Mouse (Mus musculus) left cerebral cortex, postnatal 10 days (tissue): ENCODE results near the gene Tead1. TPM values are rescaled to one million over a fixed set of nuclear protein-coding genes. Genes with fewer than 3 reads are reported as not detected.

Source experiments
- DNase-seq, 2 experiments: peaks; one replicate each; pipeline ENCODE4 v3.0.0; 2021 to 2022; ENCODE audit warnings: low spot score in 2 of 2, mixed read lengths in 1 of 2; ENCODE audit errors: extremely low spot score in 1 of 2
- intact Hi-C: fragments of 180-260 bp; cut with DNase I; formaldehyde crosslinking; loops from one replicate; pipeline ENCODE4 v1.15.1; 2025
- total RNA-seq, 2 experiments: library from RNA; stranded (reverse); gene quantifications; 2 replicates each; pipeline ENCODE4 v1.2.3; 2021

Tead1 gene
- total RNA-seq, 2 experiments from 2014 or later: 14.8 to 15.3 TPM

DNA sequence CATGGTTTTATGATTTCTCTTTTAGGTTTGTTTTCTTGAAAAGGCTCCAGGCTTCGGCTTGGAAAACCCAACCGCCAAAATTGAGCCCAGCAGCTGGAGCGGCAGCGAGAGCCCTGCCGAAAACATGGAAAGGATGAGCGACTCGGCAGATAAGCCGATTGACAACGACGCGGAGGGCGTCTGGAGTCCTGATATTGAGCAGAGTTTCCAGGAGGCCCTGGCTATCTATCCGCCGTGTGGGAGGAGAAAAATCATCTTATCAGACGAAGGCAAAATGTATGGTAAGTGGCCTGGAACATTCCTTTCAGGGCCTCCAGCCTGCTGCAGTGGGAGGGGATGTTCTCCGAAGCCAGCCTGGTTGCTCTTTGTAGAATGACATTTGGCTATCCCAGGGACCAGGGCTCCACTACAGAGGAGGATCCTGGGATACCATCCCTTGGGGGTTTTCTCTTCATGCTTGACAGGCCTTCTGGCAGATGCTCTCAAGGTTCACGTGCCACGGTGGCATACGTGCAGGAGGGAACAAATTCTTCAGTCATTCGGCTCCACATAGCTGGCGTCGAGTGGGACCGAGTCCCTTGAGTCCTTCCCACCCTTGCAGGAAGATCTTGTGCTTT lies 80.3 kb downstream of the Tead1 start:
- intact Hi-C loops: no loop called here
- no peak for DNase-seq

- intact Hi-C loops: no loop called here
- no peak for DNase-seq
Measured at GRCm38 (mm10) chr7:112760293-112760692, 81.2 kb downstream of the Tead1 start.

DNA sequence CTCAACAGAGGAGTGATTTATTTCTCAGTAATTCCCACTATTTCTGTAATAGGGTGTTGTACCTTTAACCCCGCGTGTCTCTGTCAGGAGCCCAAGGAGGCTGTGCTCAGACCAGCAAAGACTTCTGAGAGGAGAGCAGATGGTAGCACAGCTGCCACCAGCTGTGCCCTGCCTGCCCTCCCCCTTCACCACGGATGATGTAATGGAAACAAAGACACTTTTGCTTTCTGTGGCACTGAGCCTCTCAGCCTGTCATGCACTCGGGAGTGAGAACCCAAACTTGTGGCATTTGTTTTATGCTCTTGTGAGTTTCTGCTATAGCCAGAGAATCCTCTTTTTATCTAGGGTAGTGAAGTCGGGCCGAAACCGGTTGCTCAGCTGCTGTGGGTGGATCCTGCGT lies 81.7 kb downstream of the Tead1 start:
- DNase-seq: peak in 1 of 2 experiments; percentile 42
- intact Hi-C loops: no loop called here

- no peak for DNase-seq
- intact Hi-C loops: no loop called here
Measured at GRCm38 (mm10) chr7:112762870-112763269, 83.8 kb downstream of the Tead1 start.

DNA sequence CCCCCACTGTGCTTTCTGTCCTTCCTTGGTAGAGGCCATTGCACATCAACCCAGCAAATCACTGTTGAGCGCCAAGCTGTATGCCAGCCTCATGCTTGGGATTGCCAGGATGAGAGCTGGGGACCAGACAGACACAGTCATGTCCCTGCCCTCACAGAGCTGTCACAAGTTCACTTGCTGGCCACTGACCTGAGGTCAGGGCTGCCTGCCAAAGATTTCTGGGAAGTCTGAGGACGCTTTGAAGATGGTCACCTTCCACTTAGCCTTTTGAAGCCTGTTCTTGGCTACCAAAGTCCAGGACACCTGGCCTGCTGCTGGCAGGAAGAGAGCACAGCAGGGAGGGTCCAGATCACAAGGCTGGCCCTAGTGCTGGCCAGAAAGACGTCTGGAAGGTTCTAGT lies 84.4 kb downstream of the Tead1 start:
- intact Hi-C loops: no loop called here

DNA sequence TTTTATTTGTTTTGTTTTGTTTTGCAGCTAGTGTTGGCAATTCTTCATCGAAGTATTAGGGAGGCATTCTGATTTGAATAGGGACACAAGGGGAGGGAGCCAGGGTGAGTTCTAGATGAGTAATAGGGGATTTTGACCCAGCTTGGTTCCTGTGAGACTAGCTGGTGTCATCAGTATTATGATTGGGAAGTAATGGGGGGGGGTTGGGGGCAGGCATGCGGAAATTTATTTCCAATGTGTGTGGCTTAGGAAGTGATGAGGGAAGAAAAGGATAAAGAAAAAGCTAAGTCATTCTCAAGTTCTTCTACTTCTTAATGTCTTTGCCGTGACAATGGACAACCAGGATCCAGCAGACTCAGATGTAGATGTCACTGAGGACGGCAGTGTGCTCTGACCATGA lies 85.8 kb downstream of the Tead1 start:
- intact Hi-C loops: no loop called here
- no peak for DNase-seq

More for the DNA sequence above, 84.4 kb downstream of the Tead1 start:
- peak in 1 of 2 experiments; percentile 89 for DNase-seq

- intact Hi-C loops: no loop called here
- no peak for DNase-seq
Measured at GRCm38 (mm10) chr7:112769866-112770265, 90.7 kb downstream of the Tead1 start.

DNA sequence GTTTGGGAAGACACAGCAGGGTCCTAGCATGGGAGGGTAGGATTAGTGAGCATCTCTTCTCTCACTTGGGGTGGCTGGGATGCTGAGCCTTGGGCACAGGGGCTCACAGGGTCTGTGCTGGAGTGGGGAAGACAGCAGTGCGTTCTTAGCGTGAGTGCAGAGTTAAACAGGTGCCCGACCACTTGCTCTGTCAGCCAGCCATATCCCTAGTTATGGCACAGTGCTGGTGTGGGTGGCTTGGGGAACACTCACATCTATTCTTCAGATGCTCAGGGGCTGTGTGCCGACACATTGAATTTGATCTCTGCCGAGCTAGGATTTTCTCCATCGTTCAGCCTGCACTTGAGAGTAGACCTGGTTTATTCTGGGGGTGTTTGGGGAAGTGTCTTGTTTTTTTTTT lies 92.3 kb downstream of the Tead1 start:
- intact Hi-C loops: no loop called here
- DNase-seq: no peak

DNA sequence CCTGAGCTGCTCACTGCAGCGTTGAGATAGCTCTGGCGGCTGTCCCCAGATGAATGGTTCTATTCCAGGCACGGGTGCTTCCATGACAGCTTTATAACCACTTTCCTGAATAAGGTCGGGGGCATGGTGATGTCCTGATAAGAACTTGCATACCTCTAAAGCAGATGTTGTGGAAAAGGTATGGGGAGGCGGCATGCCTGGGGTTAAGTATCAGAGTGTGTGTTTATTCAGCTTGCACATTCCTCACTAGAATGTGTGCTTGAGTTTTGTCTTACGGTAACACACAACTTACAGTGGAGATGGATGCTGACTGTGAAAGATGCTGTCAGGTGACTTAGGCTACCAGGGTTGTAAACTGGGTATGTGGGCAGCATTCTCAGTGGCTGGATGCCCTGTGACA lies 93.7 kb downstream of the Tead1 start:
- intact Hi-C loops: no loop called here
- DNase-seq: no peak

DNA sequence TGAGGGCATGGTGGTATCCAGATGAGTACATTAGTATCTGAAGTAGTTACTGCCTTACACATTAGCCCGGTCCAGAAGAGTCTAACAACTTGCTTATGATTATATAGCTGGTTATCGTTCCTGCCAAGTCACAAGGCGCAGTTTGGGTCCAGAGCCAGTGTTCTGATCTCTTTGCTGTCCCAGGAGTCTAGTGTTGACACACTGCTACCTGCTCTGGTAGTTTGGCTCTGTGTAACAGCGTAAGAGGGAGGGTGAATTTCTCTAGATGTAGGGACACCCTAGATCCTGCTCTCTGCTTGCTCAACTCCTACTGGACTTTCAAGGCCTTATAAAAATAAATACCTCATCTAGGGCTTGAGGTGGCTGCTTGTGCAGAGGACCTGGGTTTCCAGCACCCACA lies 94.5 kb downstream of the Tead1 start:
- no peak for DNase-seq
- intact Hi-C loops: no loop called here

DNA sequence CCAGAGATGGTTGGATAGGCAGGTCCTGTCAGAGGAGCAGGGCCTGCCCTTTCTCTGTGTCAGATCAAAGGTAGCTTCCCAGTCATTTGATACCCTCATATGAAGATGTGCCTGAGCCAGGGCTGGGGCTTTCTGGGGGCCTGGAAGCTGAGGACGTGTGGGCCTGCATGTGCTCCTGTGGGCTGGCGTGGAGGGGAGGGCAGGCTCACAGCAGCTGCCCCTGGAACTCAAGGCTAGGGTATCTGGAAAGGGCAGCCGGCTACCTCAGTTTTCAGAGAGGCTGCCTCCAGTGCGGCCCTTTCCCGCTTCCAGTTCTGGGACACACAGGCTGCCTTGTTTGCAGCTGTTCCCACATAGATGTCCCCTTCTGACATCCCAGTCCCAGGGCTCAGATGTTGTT lies 96.7 kb downstream of the Tead1 start:
- intact Hi-C loops: no loop called here
- DNase-seq: no peak

DNA sequence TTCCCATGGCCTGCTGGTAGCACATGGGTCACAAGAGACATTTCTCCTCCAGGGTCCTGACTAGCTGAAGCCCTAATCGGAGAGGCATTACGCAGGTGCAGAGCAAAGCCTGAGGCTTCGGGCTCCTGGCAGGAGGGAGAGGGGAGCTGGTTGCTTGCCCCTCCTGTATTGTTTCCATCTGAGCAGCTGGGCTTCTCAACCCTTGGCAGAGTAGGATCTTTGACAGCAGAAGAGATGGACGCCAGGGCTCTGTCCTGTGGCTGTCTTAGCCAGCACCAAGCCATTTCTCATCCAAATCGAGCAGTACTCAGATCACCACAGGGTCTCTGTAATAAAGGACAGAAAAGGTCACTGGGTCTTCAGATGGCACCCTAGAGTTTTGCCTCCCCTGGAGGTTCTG lies 97.6 kb downstream of the Tead1 start:
- no peak for DNase-seq
- intact Hi-C loops: no loop called here

DNA sequence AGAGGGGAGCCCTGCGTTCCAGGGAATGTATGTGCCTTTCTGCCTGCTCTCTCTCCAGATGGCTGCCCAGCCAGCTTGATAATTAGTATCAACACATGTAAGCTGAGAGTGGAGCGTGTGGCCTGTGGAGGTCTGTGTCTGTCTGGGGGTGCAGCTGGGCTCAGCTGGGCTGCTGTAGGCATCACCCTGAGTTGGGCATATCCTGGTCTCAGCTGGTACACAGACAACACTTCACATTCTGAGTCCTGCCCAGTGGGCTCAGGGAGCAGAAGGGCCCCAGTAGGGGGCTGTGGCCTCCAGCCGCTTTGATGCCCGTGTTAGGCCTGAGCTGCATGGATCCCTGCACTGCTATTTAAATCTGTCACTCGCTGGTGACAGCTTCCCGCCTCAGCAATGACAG lies 100.5 kb downstream of the Tead1 start:
- DNase-seq: no peak

DNA sequence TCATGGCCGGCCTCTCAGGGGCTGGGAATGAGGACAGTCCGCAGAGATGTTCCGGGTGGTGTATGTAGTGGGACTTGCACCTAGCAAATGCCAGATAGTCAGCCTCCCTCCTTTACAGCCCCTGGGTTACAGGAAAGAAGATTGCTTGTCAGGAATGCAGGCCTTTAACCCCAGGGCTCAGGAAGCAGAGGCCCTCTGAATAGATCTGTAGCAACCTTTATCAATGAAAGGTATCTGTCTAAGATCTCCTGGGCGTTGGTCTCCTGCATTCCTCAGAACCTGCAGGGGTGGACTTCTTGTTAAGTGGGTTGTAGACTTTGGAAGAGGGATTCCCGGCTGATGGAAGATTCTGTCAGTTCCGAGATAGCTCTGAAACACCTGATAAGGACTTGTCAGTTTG lies 101.8 kb downstream of the Tead1 start:
- intact Hi-C loops: no loop called here
- DNase-seq: no peak

More for the DNA sequence above, 100.5 kb downstream of the Tead1 start:
- intact Hi-C loops: no loop called here

DNA sequence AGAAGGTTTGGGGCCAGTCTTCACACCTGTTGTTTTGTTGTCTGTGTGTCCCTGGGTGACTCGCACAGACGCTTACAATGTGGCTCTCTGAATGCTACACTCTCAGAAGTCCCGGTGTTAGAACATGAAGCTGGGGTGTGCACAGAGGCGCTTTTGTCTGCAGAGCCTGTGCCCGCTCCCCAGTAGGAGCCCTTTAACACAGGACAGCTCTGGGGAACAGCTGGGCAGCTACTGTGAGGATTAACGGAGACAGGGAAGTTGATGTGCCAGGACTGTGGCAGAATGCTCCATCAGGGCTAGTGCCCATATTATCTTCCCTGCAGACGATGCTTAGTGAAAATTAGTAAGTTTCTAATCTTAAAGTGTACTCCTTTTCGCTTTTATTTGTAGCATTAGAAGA lies 102.9 kb downstream of the Tead1 start:
- intact Hi-C loops: no loop called here
- DNase-seq: no peak

- intact Hi-C loops: no loop called here
- DNase-seq: no peak
Measured at GRCm38 (mm10) chr7:112784278-112784677, 105.2 kb downstream of the Tead1 start.

DNA sequence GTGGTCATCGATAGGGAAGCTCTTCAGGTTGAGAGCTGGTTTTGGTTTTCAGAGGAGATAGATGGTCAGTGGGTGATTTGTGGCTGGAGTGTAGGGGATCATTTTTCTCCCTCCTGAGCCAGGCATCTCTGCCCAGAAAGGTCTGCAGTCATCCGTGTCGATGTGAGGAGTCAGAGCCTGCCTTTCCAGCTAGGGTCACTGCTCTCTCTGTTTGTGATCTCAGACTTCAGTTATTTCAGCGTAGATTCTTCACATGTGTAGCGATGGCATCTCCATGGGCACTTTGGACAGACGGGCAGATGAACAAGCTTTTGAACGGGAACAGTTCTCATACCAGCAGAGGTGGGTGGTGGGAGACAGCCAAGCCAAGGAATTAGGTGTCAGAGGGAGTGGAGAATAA lies 106.2 kb downstream of the Tead1 start:
- intact Hi-C loops: no loop called here
- DNase-seq: no peak

DNA sequence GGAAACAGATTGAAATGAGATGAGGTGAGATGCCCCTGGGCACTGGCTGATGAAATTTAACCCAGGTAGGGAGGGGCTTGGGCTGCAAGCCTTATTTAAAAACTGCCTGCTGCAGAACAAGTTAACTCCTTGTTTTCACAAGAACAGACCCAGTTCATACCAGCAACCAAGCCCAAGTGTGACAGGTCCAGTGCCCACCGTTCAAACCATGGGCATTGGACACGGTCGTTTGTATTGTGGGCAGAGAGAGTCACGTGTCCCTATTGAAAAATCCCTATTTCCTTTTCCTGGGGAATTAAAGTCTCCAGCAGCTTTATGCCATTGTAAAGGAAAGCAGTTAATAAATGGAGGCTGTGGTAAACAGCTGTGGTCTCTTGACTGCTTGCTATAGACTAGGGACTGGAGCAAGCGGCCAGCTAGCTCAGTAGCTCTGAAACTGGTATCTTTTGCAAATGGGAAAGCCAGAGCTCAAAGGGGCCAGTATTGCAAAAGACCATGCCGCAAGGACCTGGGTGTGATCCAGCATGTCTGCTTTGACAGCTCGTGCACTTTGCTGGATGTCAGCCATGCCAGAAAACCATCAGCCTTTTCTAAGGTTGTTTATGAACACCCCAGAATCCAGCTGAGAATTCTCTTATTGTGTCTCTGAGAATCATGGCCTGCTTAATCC lies 107.6 kb downstream of the Tead1 start:
- intact Hi-C loops: no loop called here
- DNase-seq: no peak

DNA sequence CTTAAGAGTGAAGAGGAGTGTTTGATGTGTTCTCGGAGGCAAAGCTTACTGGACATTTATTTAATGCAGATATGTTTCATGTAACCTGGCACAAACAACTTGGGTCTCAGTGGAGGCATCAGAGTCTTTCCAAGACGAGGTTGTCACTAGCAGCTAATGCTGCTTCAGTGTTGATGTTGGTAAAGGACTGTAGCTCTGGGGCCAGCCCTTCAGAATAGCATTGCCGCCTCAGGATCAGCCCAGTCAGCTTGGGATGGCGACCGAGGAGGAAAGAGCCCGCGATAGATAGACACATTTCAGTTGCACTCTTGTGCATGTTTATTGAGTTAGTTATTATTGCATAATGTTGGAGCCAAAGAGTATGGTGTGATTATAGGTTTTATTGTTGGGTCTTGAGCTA lies 108.2 kb downstream of the Tead1 start:
- intact Hi-C loops: no loop called here
- DNase-seq: no peak

GRCm38 (mm10) chr7:112788321-112788751 lies 109.2 kb downstream of the Tead1 start:
- intact Hi-C loops: no loop called here
- DNase-seq: no peak

- intact Hi-C loops: no loop called here
- no peak for DNase-seq
Measured at GRCm38 (mm10) chr7:112789693-112790092, 110.6 kb downstream of the Tead1 start.
